Mouse (Mus musculus) heart, adult 2 months (tissue): ENCODE measurements around the gene Adssl1. TPM values are rescaled to one million over a fixed set of nuclear protein-coding genes. Genes with fewer than 3 reads are reported as not detected.

ENCODE experiments used
- DNase-seq, 2 experiments: peaks; one replicate each; pipeline ENCODE4 v3.0.0; 2021
- H3K27ac ChIP-seq: fragments of 200-600 bp; 2 replicates; pipeline ENCODE4 v1.8.1; 2022
- H3K27me3 ChIP-seq: fragments of 200-500 bp; 2 replicates; pipeline ENCODE4 v1.6.1; 2012; ENCODE audit warnings: mild to moderate bottlenecking, low read length, inconsistent platforms, mixed read lengths; ENCODE audit not compliant: control insufficient read depth, insufficient read depth
- H3K36me3 ChIP-seq: fragments of 200-500 bp; 2 replicates; pipeline ENCODE4 v1.6.1; 2012; ENCODE audit warnings: low read length, inconsistent platforms; ENCODE audit not compliant: control insufficient read depth, insufficient read depth
- H3K4me1 ChIP-seq: fragments of 200-500 bp; 2 replicates; pipeline ENCODE4 v1.6.1; 2011; ENCODE audit warnings: low read length; ENCODE audit not compliant: control insufficient read depth, insufficient read depth
- H3K4me3 ChIP-seq: fragments of 200-600 bp; 2 replicates; pipeline ENCODE4 v1.8.1; 2022
- H3K79me2 ChIP-seq: fragments of 200-500 bp; replicated peaks from 2 replicates; pipeline ENCODE4 v1.6.1; 2012; ENCODE audit warnings: mild to moderate bottlenecking, inconsistent platforms, low read length, moderate library complexity, mixed read lengths; ENCODE audit not compliant: control insufficient read depth, insufficient read depth
- H3K9ac ChIP-seq: fragments of 200-500 bp; 2 replicates; pipeline ENCODE4 v1.6.1; 2012; ENCODE audit warnings: low read depth, mild to moderate bottlenecking, control low read depth, inconsistent platforms, low read length, mixed read lengths
- CTCF ChIP-seq: fragments of 200-600 bp; IDR thresholded peaks from 2 replicates; pipeline ENCODE4 v1.8.1; 2022; ENCODE audit warnings: antibody characterized with exemption, mild to moderate bottlenecking, moderate library complexity
- EP300 ChIP-seq: fragments of 200-500 bp; IDR thresholded peaks from 2 replicates; pipeline ENCODE4 v1.6.1; 2011; ENCODE audit warnings: low read depth, low read length, control low read depth; ENCODE audit not compliant: insufficient read depth
- POLR2A ChIP-seq: fragments of 200-500 bp; IDR thresholded peaks from 2 replicates; pipeline ENCODE4 v1.6.1; 2011; ENCODE audit warnings: mild to moderate bottlenecking, low read depth, low read length, control low read depth; ENCODE audit not compliant: insufficient read depth
- WGBS: fragments of 180-500 bp; shearing (Covaris S2); methylation state at CpG from one replicate; pipeline ENCODE4 v1.1.7; 2018; 5-methylcytosine and 5-hydroxymethylcytosine counted together
- intact Hi-C: fragments of 180-260 bp; cut with DNase I; formaldehyde crosslinking; loops from one replicate; pipeline ENCODE4 v1.15.1; 2025
- polyA plus RNA-seq: library from polyadenylated mRNA; depleted of rRNA; stranded (reverse); fragments of >200 nt; gene quantifications from 2 replicates; pipeline ENCODE4 v1.2.3, GENCODE M21; 2012
- total RNA-seq, 2 experiments: library from RNA; stranded (reverse); gene quantifications; 2 replicates each; pipeline ENCODE4 v1.2.3; 2021

Adssl1 gene
- total and polyA plus RNA-seq, 3 experiments: 98.2 to 173 (median 150) TPM

- Histone ChIP-seq H3K36me3 (no peaks in the 10 kb centered on the region), H3K4me3 (no peak overlapping the region), H3K79me2 (no peaks in the 10 kb centered on the region), H3K27me3 (no peaks in the 10 kb centered on the region), H3K9ac (no peak overlapping the region), H3K4me1 (peaks cover 12% of the 10 kb centered on the region), H3K27ac (peak overlapping the region; percentile 32; the same call in 1 of the 2 replicates)
- intact Hi-C loops: loop anchor here (1.0 kb wide), 1 partner anchor 71 kb away; no protein-coding TSS in a partner anchor
- DNase-seq: peak; percentile 64 to 74
- TF ChIP-seq EP300 (peak; percentile 71; the same call in 1 of the 2 replicates), POLR2A (no peak), CTCF (peak; percentile 99)
- 18% methylated on average over 2 of the region's 2 CpGs for whole genome bisulfite sequencing
Observed at GRCm38 (mm10) chr12:112623742-112624141, 3.9 kb downstream of the Adssl1 start.

- Histone ChIP-seq H3K27ac (peak overlapping the region; percentile 28; the same call in 1 of the 2 replicates), H3K9ac (no peak overlapping the region), H3K4me1 (peaks cover 20% of the 10 kb centered on the region), H3K27me3 (no peaks in the 10 kb centered on the region), H3K4me3 (no peak overlapping the region), H3K79me2 (no peaks in the 10 kb centered on the region), H3K36me3 (no peaks in the 10 kb centered on the region)
- no peak for DNase-seq
- TF ChIP-seq POLR2A (0 out of 2 replicates have a peak, but pooled peaks have one; percentile 29), CTCF (no peak), EP300 (no peak)
- WGBS: 56% methylated on average over 4 of the region's 4 CpGs
- intact Hi-C loops: no loop called here
Observed at GRCm38 (mm10) chr12:112625700-112626099, 5.9 kb downstream of the Adssl1 start.

GRCm38 (mm10) chr12:112626455-112626854 lies 6.6 kb downstream of the Adssl1 start:
- TF ChIP-seq CTCF (no peak), EP300 (no peak), POLR2A (no peak)
- Histone ChIP-seq H3K9ac (no peak overlapping the region), H3K79me2 (no peaks in the 10 kb centered on the region), H3K27me3 (no peaks in the 10 kb centered on the region), H3K36me3 (no peaks in the 10 kb centered on the region), H3K4me1 (peaks cover 20% of the 10 kb centered on the region), H3K27ac (no peak overlapping the region; the same call in 1 of the 2 replicates), H3K4me3 (no peak overlapping the region)
- no peak for DNase-seq
- WGBS: 71% methylated on average over 6 of the region's 6 CpGs
- intact Hi-C loops: no loop called here

- Histone ChIP-seq H3K79me2 (no peaks in the 10 kb centered on the region), H3K4me3 (no peak overlapping the region), H3K27me3 (no peaks in the 10 kb centered on the region), H3K9ac (no peak overlapping the region), H3K27ac (no peak overlapping the region), H3K4me1 (peaks cover 19% of the 10 kb centered on the region), H3K36me3 (no peaks in the 10 kb centered on the region)
- intact Hi-C loops: no loop called here
- WGBS: 69% methylated on average over 7 of the region's 7 CpGs
- DNase-seq: no peak
- TF ChIP-seq EP300: no peak
- TF ChIP-seq POLR2A: 0 out of 2 replicates have a peak, but pooled peaks have one; percentile 9
- peak; percentile 59 for TF ChIP-seq CTCF
Observed at GRCm38 (mm10) chr12:112627097-112627881, 7.4 kb downstream of the Adssl1 start.

- no peaks in the 10 kb centered on the region for H3K79me2 ChIP-seq
- TF ChIP-seq CTCF (no peak), EP300 (no peak), POLR2A (no peak)
- no peak for DNase-seq
- intact Hi-C loops: no loop called here
- H3K27me3 ChIP-seq: no peaks in the 10 kb centered on the region
- H3K27ac ChIP-seq: no peak overlapping the region
- H3K4me1 ChIP-seq: peaks cover 19% of the 10 kb centered on the region
- H3K36me3 ChIP-seq: no peaks in the 10 kb centered on the region
- no peak overlapping the region for H3K4me3 ChIP-seq
- WGBS: 74% methylated on average over 6 of the region's 6 CpGs
- no peak overlapping the region for H3K9ac ChIP-seq
Observed at GRCm38 (mm10) chr12:112628197-112628596, 8.4 kb downstream of the Adssl1 start.
